Mouse (Mus musculus) kidney, adult 2 months (tissue): Measurements from ENCODE around the gene Zfp335.

Source experiments
- CTCF ChIP-seq: fragments of 200-500 bp; conservative IDR thresholded peaks from 2 replicates; pipeline ENCODE4 v1.5.1; 2011; ENCODE audit warnings: low read depth, mild to moderate bottlenecking, control low read depth, low read length, moderate library complexity, mixed read lengths; ENCODE audit not compliant: insufficient read depth, insufficient read length
- POLR2A ChIP-seq: fragments of 200-500 bp; IDR thresholded peaks from one replicate; pipeline ENCODE4 v1.6.1; 2011; ENCODE audit warnings: low read depth, low read length, control low read depth

- TF ChIP-seq POLR2A (no peak), CTCF (no peak)
Measured at GRCm38 (mm10) chr2:164955725-164956124, 44.2 kb upstream of the Zfp335 start.
